8 mouse cellular contexts compared by ENCODE assay signal in genomic region chr16:92696411-92697015, GRCm38 (mm10).
DNase-seq lines count a peak whose midpoint lies in the region; ATAC-seq and TF ChIP-seq lines count a peak whose summit lies in the region.

No protein-coding gene starts in this region.

- peak overlapping the region; percentile 97 for H3K4me2 ChIP-seq in embryonic facial prominence, embryonic 13.5 days
- peak overlapping the region; percentile 97 for H3K4me2 ChIP-seq in heart, embryonic 12.5 days
- peak overlapping the region; percentile 96 for H3K4me2 ChIP-seq in kidney, embryonic 15.5 days

- H3K4me3 ChIP-seq in embryonic facial prominence, embryonic 13.5 days: peak overlapping the region; percentile 68
- peak overlapping the region; percentile 56 for H3K4me3 ChIP-seq in heart, embryonic 12.5 days
- H3K4me3 ChIP-seq in kidney, embryonic 15.5 days (replicated peaks): peak overlapping the region; percentile 59
- H3K4me3 ChIP-seq in spleen, adult 2 months (ENCODE audit: extremely low read depth, insufficient read depth, insufficient read length): peak overlapping the region; percentile 64

- ATAC-seq in embryonic facial prominence, embryonic 13.5 days (ENCODE audit: insufficient number of reproducible peaks, insufficient read depth, low FRiP score, low TSS enrichment, low read depth): no peak
- no peak for ATAC-seq in heart, embryonic 12.5 days (ENCODE audit: insufficient number of reproducible peaks, low FRiP score)
- no peak for ATAC-seq in kidney, embryonic 15.5 days (replicated peaks; ENCODE audit: low FRiP score)

- peaks cover 52% of the 10 kb centered on the region for H3K4me1 ChIP-seq in embryonic facial prominence, embryonic 13.5 days
- peaks cover 27% of the 10 kb centered on the region for H3K4me1 ChIP-seq in heart, embryonic 12.5 days (replicated peaks)
- peaks cover 56% of the 10 kb centered on the region for H3K4me1 ChIP-seq in kidney, embryonic 15.5 days
- peaks cover 9% of the 10 kb centered on the region for H3K4me1 ChIP-seq in spleen, adult 2 months (ENCODE audit: control insufficient read depth, insufficient read depth, insufficient read length)

- H3K27me3 ChIP-seq in embryonic facial prominence, embryonic 13.5 days: peaks cover 27% of the 10 kb centered on the region
- H3K27me3 ChIP-seq in heart, embryonic 12.5 days (replicated peaks): peaks cover 50% of the 10 kb centered on the region
- H3K27me3 ChIP-seq in kidney, embryonic 15.5 days: peaks cover 76% of the 10 kb centered on the region
- no peaks in the 10 kb centered on the region for H3K27me3 ChIP-seq in spleen, adult 2 months (ENCODE audit: control insufficient read depth, insufficient read depth, low read length)

- peak; percentile 19 for DNase-seq in urinary bladder, postnatal 10 days (ENCODE audit: low spot score)
- no peak for DNase-seq in urinary bladder, adult 2 months (ENCODE audit: low spot score)
- DNase-seq in lung, postnatal 36 days: peak; percentile 74
- DNase-seq in spleen, adult 2 months (ENCODE audit: low read depth in 1 of 2, low spot score in 2 of 2): peak; percentile 42 to 72
- DNase-seq in layer of hippocampus, postnatal 25 days (ENCODE audit: extremely low spot score in 1 of 2, low spot score in 1 of 2): no peak

- TF ChIP-seq CTCF in spleen, adult 2 months (IDR thresholded peaks at IDR 0.05; ENCODE audit: extremely low read depth, insufficient read depth, insufficient read length, insufficient replicate concordance): no peak

- WGBS in embryonic facial prominence, embryonic 13.5 days: under 1% methylated on average over 24 of the region's 24 CpGs
- under 1% methylated on average over 24 of the region's 24 CpGs for WGBS in heart, embryonic 12.5 days
- WGBS in kidney, embryonic 15.5 days: under 1% methylated on average over 24 of the region's 24 CpGs
- WGBS in spleen, adult 2 months: 2% methylated on average over 24 of the region's 24 CpGs

- H3K9me3 ChIP-seq in embryonic facial prominence, embryonic 13.5 days: no peaks in the 10 kb centered on the region
- no peaks in the 10 kb centered on the region for H3K9me3 ChIP-seq in heart, embryonic 12.5 days (replicated peaks)
- no peaks in the 10 kb centered on the region for H3K9me3 ChIP-seq in kidney, embryonic 15.5 days (replicated peaks)

- TF ChIP-seq POLR2A in spleen, adult 2 months (IDR thresholded peaks at IDR 0.05; ENCODE audit: low read depth, low read length): no peak

- H3K27ac ChIP-seq in embryonic facial prominence, embryonic 13.5 days: peak overlapping the region; percentile 96
- H3K27ac ChIP-seq in heart, embryonic 12.5 days (ENCODE audit: poor library complexity, severe bottlenecking): no peak overlapping the region
- H3K27ac ChIP-seq in kidney, embryonic 15.5 days: no peak overlapping the region
- H3K27ac ChIP-seq in spleen, adult 2 months (ENCODE audit: insufficient read depth, low read length): no peak overlapping the region

- no peaks in the 10 kb centered on the region for H3K36me3 ChIP-seq in embryonic facial prominence, embryonic 13.5 days
- no peaks in the 10 kb centered on the region for H3K36me3 ChIP-seq in heart, embryonic 12.5 days
- no peaks in the 10 kb centered on the region for H3K36me3 ChIP-seq in kidney, embryonic 15.5 days
- H3K36me3 ChIP-seq in spleen, adult 2 months (ENCODE audit: control insufficient read depth, insufficient read depth, low read length): peaks cover 2% of the 10 kb centered on the region; the same call in 1 of the 2 replicates

- H3K9ac ChIP-seq in embryonic facial prominence, embryonic 13.5 days: peak overlapping the region; percentile 84
- no peak overlapping the region for H3K9ac ChIP-seq in heart, embryonic 12.5 days
- no peak overlapping the region for H3K9ac ChIP-seq in kidney, embryonic 15.5 days

Comparison
In these comparisons a context has a peak if more than half of its experiments do, and no peak if none do; other contexts are left out.
1. DNase-seq: peak in urinary bladder, postnatal 10 days (single experiment), lung, postnatal 36 days (single experiment) and spleen, adult 2 months (2 of 2); none in urinary bladder, adult 2 months (single experiment) and layer of hippocampus, postnatal 25 days (0 of 2).
2. Peak in every context shown above with its lines, with median percentiles within 50 percentile points of each other: H3K4me2 ChIP-seq and H3K4me3 ChIP-seq.